Mouse (Mus musculus): ENCODE data around the gene Jade2.

- TF ChIP-seq CTCF (conservative IDR thresholded peaks at IDR 0.05; ENCODE audit: low read length) (no peak), POU5F1 (IDR thresholded peaks at IDR 0.05; ENCODE audit: borderline replicate concordance, low read length) (no peak), NANOG (IDR thresholded peaks at IDR 0.05; ENCODE audit: borderline replicate concordance, low read length) (no peak)
Measured at GRCm38 (mm10) chr11:51839106-51839505, 18.3 kb downstream of the Jade2 start.

Data from E14TG2a.4 (cell line).